Mouse (Mus musculus) CH12.LX (cell line): ENCODE measurements at regions not wholly inside any gene's neighbourhood (a gene's known extent, or its start where the extent isn't known, plus 50 kb on each side); places are given as distances from the start of the nearest gene placed in this dataset.

Source experiments
- CHD2 ChIP-seq: IDR thresholded peaks from 2 replicates; pipeline ENCODE4 v1.6.1; 2011; ENCODE audit warnings: low read length, improper control_type of control experiment
- POLR2A ChIP-seq: IDR thresholded peaks from 2 replicates; pipeline ENCODE4 v1.6.1; 2011; ENCODE audit warnings: low read depth, mild to moderate bottlenecking, improper control_type of control experiment, low read length
- ZNF384 ChIP-seq: IDR thresholded peaks from 2 replicates; pipeline ENCODE4 v1.6.1; 2012; ENCODE audit warnings: low read depth, low read length, improper control_type of control experiment, inconsistent platforms

DNA sequence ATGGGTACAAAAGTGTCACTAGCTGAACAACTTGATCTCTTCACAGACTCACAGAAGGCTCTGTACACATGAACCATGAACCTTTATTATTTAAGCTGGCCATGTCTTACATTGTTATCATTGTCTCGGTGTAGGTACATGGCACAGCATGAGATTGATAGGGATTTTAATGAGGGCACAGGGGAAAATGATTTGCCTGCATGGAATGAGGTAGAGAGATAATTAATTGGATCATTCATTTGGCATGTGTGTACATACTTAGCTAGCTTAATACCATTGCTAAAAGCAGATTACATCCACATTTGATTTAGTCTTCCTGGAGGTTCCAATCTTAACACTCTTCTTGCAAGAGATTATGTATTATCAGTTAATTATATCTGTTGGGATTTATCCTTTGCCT is 660.5 kb downstream of the Dnah5 start:
- TF ChIP-seq CHD2 (no peak), POLR2A (no peak), ZNF384 (no peak)
